Mouse (Mus musculus) limb, embryonic 14.5 days (tissue): ENCODE measurements at regions not wholly inside any gene's neighbourhood (a gene's known extent, or its start where the extent isn't known, plus 50 kb on each side); places are given as distances from the start of the nearest gene placed in this dataset.

Source experiments
- ATAC-seq: fragments of 200-750 bp; cut with Nextera tagmentation; 2 replicates; pipeline ENCODE4 v1.8.0; 2017; ENCODE audit warnings: low read depth, moderate number of reproducible peaks, moderate TSS enrichment; ENCODE audit not compliant: low FRiP score
- DNase-seq: peaks from one replicate; pipeline ENCODE4 v3.0.0-alpha.2; 2015; ENCODE audit warnings: low spot score
- H3K27ac ChIP-seq: fragments of 300-500 bp; sonication (generic); replicated peaks from 2 replicates; pipeline ENCODE4 v1.5.1; 2014; ENCODE audit warnings: low read depth, mild to moderate bottlenecking, low read length, moderate library complexity, mixed read lengths
- H3K27me3 ChIP-seq: fragments of 300-500 bp; sonication (generic); 2 replicates; pipeline ENCODE4 v1.6.1; 2014; ENCODE audit warnings: low read length, mixed read lengths; ENCODE audit not compliant: control insufficient read depth, insufficient read depth
- H3K36me3 ChIP-seq: fragments of 300-500 bp; sonication (generic); 2 replicates; pipeline ENCODE4 v1.6.1; 2014; ENCODE audit warnings: mild to moderate bottlenecking, low read length, moderate library complexity, mixed read lengths; ENCODE audit not compliant: control insufficient read depth, insufficient read depth
- H3K4me1 ChIP-seq: fragments of 300-500 bp; sonication (generic); 2 replicates; pipeline ENCODE4 v1.6.1; 2014; ENCODE audit warnings: antibody characterized with exemption, low read length, mixed read lengths; ENCODE audit not compliant: control insufficient read depth, insufficient read depth
- H3K4me2 ChIP-seq: fragments of 300-500 bp; sonication (generic); replicated peaks from 2 replicates; pipeline ENCODE4 v1.6.1; 2014; ENCODE audit warnings: low read depth, mild to moderate bottlenecking, low read length, moderate library complexity; ENCODE audit not compliant: severe bottlenecking
- H3K4me3 ChIP-seq: fragments of 300-500 bp; sonication (generic); replicated peaks from 2 replicates; pipeline ENCODE4 v1.5.1; 2014; ENCODE audit warnings: low read length
- H3K9ac ChIP-seq: fragments of 300-500 bp; sonication (generic); 2 replicates; pipeline ENCODE4 v1.6.1; 2014; ENCODE audit warnings: mild to moderate bottlenecking, low read depth, low read length, moderate library complexity; ENCODE audit not compliant: severe bottlenecking
- H3K9me3 ChIP-seq: fragments of 300-500 bp; sonication (generic); 2 replicates; pipeline ENCODE4 v1.6.1; 2016; ENCODE audit warnings: low read length; ENCODE audit not compliant: control insufficient read depth
- POLR2A ChIP-seq: fragments of 200-500 bp; IDR thresholded peaks from 2 replicates; pipeline ENCODE4 v1.8.0; 2012; ENCODE audit warnings: inconsistent platforms, mild to moderate bottlenecking, moderate library complexity, borderline replicate concordance; ENCODE audit not compliant: insufficient read depth, insufficient read length; ENCODE audit errors: extremely low read depth
- WGBS: fragments of 180-500 bp; shearing (Covaris S2); extraction: QIAGEN DNeasy Blood & Tissue Kit; methylation state at CpG from one replicate; pipeline ENCODE4 v1.1.7; 2014; 5-methylcytosine and 5-hydroxymethylcytosine counted together

- H3K27me3 ChIP-seq: no peaks in the 10 kb centered on the region
- peaks cover 7% of the 10 kb centered on the region for H3K4me1 ChIP-seq
- no peak for TF ChIP-seq POLR2A
- DNase-seq (no peak), ATAC-seq (no peak)
- H3K9me3 ChIP-seq: no peaks in the 10 kb centered on the region
- H3K4me3 ChIP-seq: no peak overlapping the region
- WGBS: 75% methylated on average over 7 of the region's 7 CpGs
- no peak overlapping the region for H3K4me2 ChIP-seq
- H3K36me3 ChIP-seq: no peaks in the 10 kb centered on the region
- no peak overlapping the region for H3K9ac ChIP-seq
- no peak overlapping the region for H3K27ac ChIP-seq
These were observed 322.9 kb downstream of the Zfp706 start for GRCm38 (mm10) chr15:36684684-36685083.

- Histone ChIP-seq H3K9me3 (no peaks in the 10 kb centered on the region), H3K36me3 (no peaks in the 10 kb centered on the region), H3K27me3 (no peaks in the 10 kb centered on the region), H3K4me3 (no peak overlapping the region), H3K4me2 (no peak overlapping the region), H3K27ac (no peak overlapping the region), H3K9ac (no peak overlapping the region), H3K4me1 (no peaks in the 10 kb centered on the region; the same call in 1 of the 2 replicates)
- WGBS: 52% methylated on average over 6 of the region's 6 CpGs
- TF ChIP-seq POLR2A: no peak
- ATAC-seq (no peak), DNase-seq (no peak)
These were observed 324.7 kb downstream of the Zfp706 start for GRCm38 (mm10) chr15:36682832-36683231.

GRCm38 (mm10) chr15:36682159-36682558 lies 325.4 kb downstream of the Zfp706 start:
- no peak overlapping the region for H3K9ac ChIP-seq
- no peak overlapping the region for H3K4me2 ChIP-seq
- no peaks in the 10 kb centered on the region for H3K36me3 ChIP-seq
- WGBS: 38% methylated on average over 5 of the region's 5 CpGs
- no peaks in the 10 kb centered on the region for H3K27me3 ChIP-seq
- ATAC-seq (no peak), DNase-seq (no peak)
- no peak overlapping the region for H3K4me3 ChIP-seq
- TF ChIP-seq POLR2A: no peak
- no peaks in the 10 kb centered on the region for H3K9me3 ChIP-seq
- no peak overlapping the region for H3K27ac ChIP-seq
- H3K4me1 ChIP-seq: no peaks in the 10 kb centered on the region; the same call in 1 of the 2 replicates

GRCm38 (mm10) chr15:36680361-36681140 lies 327.0 kb downstream of the Zfp706 start:
- Histone ChIP-seq H3K36me3 (no peaks in the 10 kb centered on the region), H3K4me2 (no peak overlapping the region), H3K9me3 (no peaks in the 10 kb centered on the region), H3K4me1 (no peaks in the 10 kb centered on the region; the same call in 1 of the 2 replicates), H3K4me3 (no peak overlapping the region), H3K27me3 (no peaks in the 10 kb centered on the region), H3K9ac (no peak overlapping the region), H3K27ac (no peak overlapping the region)
- 86% methylated on average over 11 of the region's 11 CpGs for WGBS
- no peak for TF ChIP-seq POLR2A
- ATAC-seq (no peak), DNase-seq (no peak)

- ATAC-seq (no peak), DNase-seq (no peak)
- Histone ChIP-seq H3K9ac (no peak overlapping the region), H3K4me3 (no peak overlapping the region), H3K9me3 (no peaks in the 10 kb centered on the region), H3K27ac (no peak overlapping the region), H3K27me3 (no peaks in the 10 kb centered on the region), H3K36me3 (no peaks in the 10 kb centered on the region), H3K4me1 (no peaks in the 10 kb centered on the region; the same call in 1 of the 2 replicates), H3K4me2 (no peak overlapping the region)
- TF ChIP-seq POLR2A: no peak
- 82% methylated on average over 13 of the region's 13 CpGs for WGBS
These were observed 328.0 kb downstream of the Zfp706 start for GRCm38 (mm10) chr15:36679577-36679976.

GRCm38 (mm10) chr15:36669748-36670147 lies 337.8 kb downstream of the Zfp706 start:
- no peak overlapping the region for H3K27ac ChIP-seq
- TF ChIP-seq POLR2A: no peak
- no peaks in the 10 kb centered on the region for H3K36me3 ChIP-seq
- H3K4me2 ChIP-seq: no peak overlapping the region
- H3K27me3 ChIP-seq: no peaks in the 10 kb centered on the region
- WGBS: 32% methylated on average over 12 of the region's 12 CpGs
- DNase-seq (no peak), ATAC-seq (no peak)
- H3K9ac ChIP-seq: no peak overlapping the region
- H3K9me3 ChIP-seq: no peaks in the 10 kb centered on the region
- H3K4me3 ChIP-seq: no peak overlapping the region
- H3K4me1 ChIP-seq: no peaks in the 10 kb centered on the region
